Mouse (Mus musculus) layer of hippocampus, postnatal 10 days (tissue): ENCODE measurements at regions not wholly inside any gene's neighbourhood (a gene's known extent, or its start where the extent isn't known, plus 50 kb on each side); places are given as distances from the start of the nearest gene placed in this dataset.

Experiments
- DNase-seq, 2 experiments: peaks; one replicate each; pipeline ENCODE4 v3.0.0; 2021; ENCODE audit warnings: low spot score in 2 of 2

DNA sequence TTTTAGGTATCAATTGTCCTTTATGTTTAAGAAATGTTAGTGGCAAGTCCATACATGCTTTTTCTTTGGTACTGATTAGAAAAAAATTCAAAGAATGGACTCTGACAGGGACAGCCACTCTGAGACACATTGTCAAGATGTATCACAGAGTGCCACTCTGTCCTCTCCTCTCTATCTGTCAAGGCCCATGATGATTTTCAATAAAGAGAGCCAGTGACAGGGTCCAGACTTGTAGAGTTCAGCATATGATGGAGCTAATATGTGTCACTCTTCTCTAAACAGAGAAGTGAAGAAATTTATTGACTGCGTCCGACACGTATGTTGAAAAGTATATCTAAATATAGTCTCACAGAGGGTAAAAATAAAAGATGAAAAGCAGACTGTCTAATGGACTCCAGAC is 672.2 kb upstream of the 4930452B06Rik start:
- DNase-seq, result no peak

DNA sequence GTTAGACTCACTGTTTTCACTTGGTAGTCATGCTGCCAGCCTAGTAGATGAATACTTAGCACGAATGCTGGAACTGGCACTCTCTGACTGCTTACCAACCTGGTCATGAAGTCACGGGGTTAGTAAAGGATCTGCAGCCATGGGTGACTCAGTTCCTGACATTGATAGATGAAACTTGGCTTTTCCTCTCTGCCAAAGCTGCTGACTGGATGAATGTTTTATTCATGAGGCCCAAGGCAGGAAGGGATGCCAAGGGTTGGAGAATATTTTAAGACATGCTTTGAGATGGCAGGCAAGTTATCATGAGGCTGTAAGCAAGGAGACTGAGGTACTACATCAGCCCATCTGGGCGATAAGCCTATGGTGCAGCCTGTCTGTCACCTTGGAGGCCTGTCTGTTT is 671.1 kb upstream of the 4930452B06Rik start:
- DNase-seq, result no peak

DNA sequence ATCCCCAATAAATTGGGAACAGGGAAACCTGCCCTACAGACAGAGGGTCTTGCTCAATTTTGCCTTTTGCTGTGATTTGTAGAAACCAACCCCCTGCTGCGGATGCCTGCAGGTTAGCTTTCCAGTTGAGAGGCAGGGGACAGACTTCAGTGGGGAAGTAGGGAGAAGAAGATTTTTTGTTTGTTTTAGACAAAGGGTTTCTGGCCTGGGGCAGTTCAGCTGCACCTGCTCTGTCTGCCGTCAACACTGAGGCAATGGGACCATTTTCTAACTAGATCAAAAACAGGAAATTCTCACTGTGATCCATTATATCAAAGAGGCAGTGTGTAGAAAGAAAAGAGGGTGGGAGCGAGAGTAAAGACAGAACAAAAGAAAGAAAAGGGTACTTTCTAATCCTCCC is 665.6 kb upstream of the 4930452B06Rik start:
- DNase-seq, result no peak

DNA sequence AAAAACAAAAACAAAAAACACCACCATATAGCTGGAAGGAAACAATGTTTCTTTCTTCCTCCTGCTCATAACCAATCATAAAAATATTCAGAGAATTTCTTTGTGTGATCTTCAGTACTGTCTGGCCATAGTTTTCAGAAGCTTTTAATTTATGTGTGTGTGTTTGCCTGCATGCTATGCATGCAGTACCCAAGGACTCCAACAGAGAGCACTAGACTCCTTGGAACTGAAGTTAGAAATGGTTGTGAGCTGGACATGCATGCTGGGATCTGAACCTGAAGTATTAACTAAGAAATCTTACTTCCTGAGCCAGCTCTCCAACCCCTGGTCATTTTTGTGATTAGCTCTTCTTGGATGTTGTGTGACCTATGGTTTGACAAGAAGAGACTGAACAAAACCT is 664.7 kb upstream of the 4930452B06Rik start:
- DNase-seq, result peak in 1 of 2 experiments; percentile 16

DNA sequence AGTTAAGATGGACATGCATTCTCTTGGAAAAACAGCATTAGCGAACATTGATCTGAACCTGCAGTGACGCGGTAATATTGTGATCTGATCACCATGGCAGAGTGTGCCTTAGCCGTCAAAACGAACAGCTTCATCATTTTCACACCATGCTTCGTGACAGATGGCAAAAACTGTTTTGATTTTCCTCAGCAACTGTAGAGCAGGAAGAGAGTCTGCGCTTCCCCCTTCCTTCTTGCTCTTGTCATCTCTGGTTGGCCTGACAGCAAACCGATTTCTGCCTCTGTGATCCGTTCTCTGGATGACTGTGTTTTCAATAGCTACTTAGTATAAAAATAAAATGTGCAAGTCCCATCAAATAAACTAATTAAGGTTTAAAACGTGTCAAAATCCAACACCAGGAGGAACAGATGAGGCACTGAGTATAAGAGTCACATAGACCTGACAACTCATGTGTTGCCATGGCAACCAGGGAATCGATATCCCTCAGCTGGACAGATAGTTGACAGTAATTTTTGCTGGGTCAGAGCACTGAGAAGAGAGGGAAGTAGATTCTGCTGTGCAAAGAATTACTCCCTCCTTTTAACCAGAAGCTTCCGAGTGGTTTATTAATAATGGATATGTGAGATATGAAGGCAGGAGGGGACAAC is 663.9 kb upstream of the 4930452B06Rik start:
- DNase-seq, result peak; percentile 34 to 44

- DNase-seq, result no peak
Observed at GRCm38 (mm10) chr14:9327344-9327743, 661.3 kb upstream of the 4930452B06Rik start.

DNA sequence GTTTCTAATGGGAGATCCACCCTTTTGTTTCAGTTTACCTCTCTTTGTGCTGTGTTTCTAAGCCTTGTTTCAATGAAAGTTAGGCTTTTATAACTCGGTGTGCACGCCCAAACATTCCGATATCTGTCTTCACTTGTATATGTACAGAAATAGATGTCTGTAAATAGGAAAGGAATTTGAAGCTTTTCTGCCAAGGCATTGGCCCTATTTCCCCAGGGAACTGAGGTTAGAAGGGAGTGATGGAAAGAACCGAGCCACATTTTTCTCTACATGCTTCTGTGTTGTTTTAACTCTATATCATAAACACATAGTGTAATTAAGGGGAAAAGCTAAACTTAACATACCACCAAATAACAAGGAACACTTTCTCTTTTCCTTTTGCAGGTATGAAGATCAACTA is 653.8 kb upstream of the 4930452B06Rik start:
- DNase-seq, result no peak

DNA sequence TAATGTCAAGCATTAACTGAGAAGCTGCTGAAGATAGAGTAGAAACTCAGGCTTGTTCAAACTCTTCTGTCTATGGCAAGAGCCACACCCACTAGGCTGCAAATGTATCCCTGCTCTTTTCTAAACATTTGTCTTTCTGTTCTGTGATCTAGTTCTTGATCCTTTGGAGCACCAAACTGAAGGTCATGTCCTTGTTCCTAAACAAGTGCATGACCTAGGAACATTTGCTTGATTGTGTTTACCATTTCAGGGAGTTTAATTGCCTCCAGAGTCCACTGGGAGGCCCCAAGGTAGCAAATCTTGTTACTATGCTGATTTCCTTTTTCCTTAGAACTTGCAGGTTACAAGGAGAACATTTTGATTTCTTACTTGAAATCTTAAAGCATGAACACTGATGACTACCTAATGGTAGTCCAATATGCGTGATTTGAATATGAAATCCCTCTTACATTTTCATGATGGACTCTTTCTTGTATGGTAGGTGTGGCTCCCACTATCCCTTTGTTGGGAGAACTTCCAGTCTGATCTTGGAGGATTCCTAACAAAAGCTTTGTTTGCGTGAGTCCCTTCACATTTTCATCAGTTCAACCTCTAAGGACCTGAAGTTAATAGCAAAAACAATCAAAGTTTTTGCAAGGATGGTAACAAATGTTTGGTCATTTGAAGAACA is 652.9 kb upstream of the 4930452B06Rik start:
- no peak for DNase-seq

- DNase-seq, result no peak
Observed at GRCm38 (mm10) chr14:9315224-9315623, 649.2 kb upstream of the 4930452B06Rik start.

DNA sequence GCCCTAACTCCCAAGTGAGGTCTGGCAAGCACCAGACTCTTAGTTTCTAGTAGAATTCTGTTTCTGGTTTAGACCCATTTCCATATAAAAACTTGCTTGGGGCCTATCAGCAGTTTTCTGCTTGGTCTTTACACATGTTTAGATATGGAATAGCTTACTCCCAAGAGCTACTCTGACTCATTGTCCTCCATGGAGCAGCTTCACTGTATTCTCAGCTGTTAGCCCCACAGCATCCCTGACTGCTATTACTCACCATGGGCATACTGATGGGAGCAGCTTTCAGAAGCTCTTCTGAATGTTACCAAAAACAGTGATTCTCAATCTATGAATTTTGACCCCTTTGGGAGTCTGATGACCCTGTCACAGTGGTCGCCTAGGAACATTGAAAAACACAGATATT is 630.1 kb upstream of the 4930452B06Rik start:
- DNase-seq, result no peak

GRCm38 (mm10) chr14:9294555-9294954 is 628.5 kb upstream of the 4930452B06Rik start:
- DNase-seq, result no peak

- no peak for DNase-seq
Observed at GRCm38 (mm10) chr14:9288103-9288502, 622.1 kb upstream of the 4930452B06Rik start.

GRCm38 (mm10) chr14:9285606-9286002 is 619.6 kb upstream of the 4930452B06Rik start:
- no peak for DNase-seq

GRCm38 (mm10) chr14:9284976-9285605 is 619.1 kb upstream of the 4930452B06Rik start:
- DNase-seq, result no peak

GRCm38 (mm10) chr14:9267282-9268091 is 601.4 kb upstream of the 4930452B06Rik start:
- no peak for DNase-seq

- DNase-seq, result no peak
Observed at GRCm38 (mm10) chr14:9252017-9252416, 586.0 kb upstream of the 4930452B06Rik start.

DNA sequence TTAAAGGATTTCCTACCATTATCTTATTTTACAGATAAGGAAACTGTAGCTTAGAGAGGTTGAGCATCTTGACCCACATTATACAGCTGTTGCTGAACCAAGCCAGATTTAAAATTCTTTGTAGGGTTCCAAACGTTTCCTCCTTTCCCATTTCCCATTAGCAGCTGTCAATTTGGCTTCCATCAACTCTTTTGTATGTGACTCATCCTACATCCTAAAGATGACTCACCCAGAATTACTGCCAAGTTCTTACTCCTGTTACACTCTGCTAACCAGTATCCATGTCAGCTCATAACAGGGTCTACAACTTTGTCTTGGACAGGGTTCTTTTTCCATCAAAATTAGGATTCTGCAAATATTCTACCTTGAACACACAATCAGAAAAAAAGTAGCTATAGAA is 579.2 kb upstream of the 4930452B06Rik start:
- no peak for DNase-seq

GRCm38 (mm10) chr14:9243336-9243735 is 577.3 kb upstream of the 4930452B06Rik start:
- DNase-seq, result no peak

- no peak for DNase-seq
Observed at GRCm38 (mm10) chr14:9242118-9242517, 576.1 kb upstream of the 4930452B06Rik start.

- DNase-seq, result peak; percentile 10 to 13
Observed at GRCm38 (mm10) chr14:9227670-9228069, 561.6 kb upstream of the 4930452B06Rik start.

- DNase-seq, result no peak
Observed at GRCm38 (mm10) chr14:9200246-9200645, 534.2 kb upstream of the 4930452B06Rik start.
